Mouse (Mus musculus) forebrain, postnatal 0 days (tissue): ENCODE results near the gene Hist2h3c1. TPM values are rescaled to one million over a fixed set of nuclear protein-coding genes. Genes with fewer than 3 reads are reported as not detected.
A peak's percentile ranks its signal among the peaks of the same experiment; 100 is the strongest.
"Not testable (repeated sequence)": the region's sequence is repeated elsewhere in the genome, so short reads cannot be mapped to it uniquely, and the experiment has no call there.

ENCODE experiments used
- ATAC-seq: fragments of 200-750 bp; cut with Nextera tagmentation; 2 replicates; pipeline ENCODE4 v1.8.0; 2017; ENCODE audit warnings: mild to moderate bottlenecking, moderate library complexity
- DNase-seq: peaks from one replicate; pipeline ENCODE4 v3.0.0-alpha.2; 2015
- H3K27ac ChIP-seq: fragments of 300-500 bp; sonication (generic); 2 replicates; pipeline ENCODE4 v1.5.1; 2014; ENCODE audit warnings: low read depth, mild to moderate bottlenecking, antibody characterized with exemption, low read length, moderate library complexity, mixed read lengths
- H3K27me3 ChIP-seq: fragments of 300-500 bp; sonication (generic); 2 replicates; pipeline ENCODE4 v1.6.1; 2014; ENCODE audit warnings: mild to moderate bottlenecking, low read length, mixed read lengths; ENCODE audit not compliant: insufficient read depth
- H3K36me3 ChIP-seq: fragments of 300-500 bp; sonication (generic); 2 replicates; pipeline ENCODE4 v1.6.1; 2014; ENCODE audit warnings: mild to moderate bottlenecking, moderate library complexity; ENCODE audit not compliant: insufficient read depth
- H3K4me1 ChIP-seq: fragments of 300-500 bp; sonication (generic); 2 replicates; pipeline ENCODE4 v1.6.1; 2014; ENCODE audit warnings: antibody characterized with exemption; ENCODE audit not compliant: insufficient read depth
- H3K4me2 ChIP-seq: fragments of 300-500 bp; sonication (generic); 2 replicates; pipeline ENCODE4 v1.6.1; 2014; ENCODE audit warnings: low read depth, mild to moderate bottlenecking, moderate library complexity
- H3K4me3 ChIP-seq: fragments of 300-500 bp; sonication (generic); 2 replicates; pipeline ENCODE4 v1.5.1; 2014; ENCODE audit warnings: low read depth, low read length, mixed read lengths
- H3K9ac ChIP-seq: fragments of 300-500 bp; sonication (generic); 2 replicates; pipeline ENCODE4 v1.6.1; 2014; ENCODE audit warnings: mild to moderate bottlenecking
- H3K9me3 ChIP-seq: fragments of 300-500 bp; sonication (generic); 2 replicates; pipeline ENCODE4 v1.6.1; 2016; ENCODE audit warnings: low read length
- CTCF ChIP-seq: sonication (generic); IDR thresholded peaks from 2 replicates; pipeline ENCODE4 v1.5.1; 2016; ENCODE audit warnings: antibody characterized with exemption, control low read depth, low read depth
- WGBS: fragments of 180-500 bp; shearing (Covaris S2); extraction: QIAGEN DNeasy Blood & Tissue Kit; methylation state at CpG from one replicate; pipeline ENCODE4 v1.1.7; 2014; 5-methylcytosine and 5-hydroxymethylcytosine counted together
- polyA plus RNA-seq: library from polyadenylated mRNA; unstranded; fragments of >200 nt; fragmentation: Nextera tagmentation; extraction: Ambion mirVana; gene quantifications from 2 replicates; pipeline ENCODE4 v1.2.1, GENCODE M21; 2015
- total RNA-seq: library from RNA; depleted of rRNA; stranded (reverse); fragments of >200 nt; gene quantifications from 2 replicates; pipeline ENCODE4 v1.2.3, GENCODE M21; 2014

Gene Hist2h3c1
- total and polyA plus RNA-seq, 2 experiments from 2014 or later: not detected

DNA sequence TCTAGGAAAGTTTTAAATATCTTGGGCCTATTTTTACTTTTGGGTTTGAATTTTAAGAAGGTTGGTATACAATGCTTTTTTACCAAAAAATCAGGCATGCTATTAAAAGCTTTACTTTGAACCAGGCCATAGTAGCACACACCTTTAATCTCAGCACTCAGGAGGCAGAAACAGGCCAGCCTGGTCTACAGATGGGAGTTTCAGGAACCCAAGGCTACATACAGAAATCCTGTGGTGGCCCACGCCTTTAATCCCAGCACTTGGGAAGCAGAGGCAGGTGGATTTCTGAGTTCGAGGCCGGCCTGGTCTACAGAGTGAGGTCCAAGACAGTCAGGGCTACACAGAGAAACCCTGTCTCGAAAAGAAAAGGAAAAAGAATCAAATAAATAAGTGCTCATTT, 21.1 kb downstream of the Hist2h3c1 start:
- Histone ChIP-seq H3K9me3 (no peaks in the 10 kb centered on the region), H3K4me3 (no peak overlapping the region), H3K4me2 (no peak overlapping the region), H3K4me1 (peaks cover 4% of the 10 kb centered on the region; the same call in 1 of the 2 replicates), H3K27me3 (no peaks in the 10 kb centered on the region), H3K36me3 (no peaks in the 10 kb centered on the region), H3K27ac (no peak overlapping the region), H3K9ac (no peak overlapping the region)
- WGBS: 72% methylated on average over 4 of the region's 4 CpGs
- TF ChIP-seq CTCF: no peak
- ATAC-seq: no peak
- no peak for DNase-seq

GRCm38 (mm10) chr3:96268051-96268775, 21.7 kb downstream of the Hist2h3c1 start, which contains the start of gene Hist2h3b:
TSS of gene Hist2h3b (plus strand) at chr3:96268654.
- peak within 1 kb of the TSS; percentile 95 for H3K27ac ChIP-seq
- peak within 1 kb of the TSS; percentile 57 for H3K9ac ChIP-seq
- H3K4me2 ChIP-seq: peak within 1 kb of the TSS; percentile 85
- no peak for TF ChIP-seq CTCF
- peak within 1 kb of the TSS; percentile 55 for H3K4me3 ChIP-seq
- DNase-seq (peak; percentile 88), ATAC-seq (peak; percentile 69)
- 12% methylated on average over 28 of the region's 30 CpGs for WGBS
- H3K9me3 ChIP-seq: no peaks in the 10 kb centered on the region
- H3K36me3 ChIP-seq: no peaks in the 10 kb centered on the region
- peaks cover 4% of the 10 kb centered on the region; the same call in 1 of the 2 replicates for H3K4me1 ChIP-seq
- no peaks in the 10 kb centered on the region for H3K27me3 ChIP-seq

GRCm38 (mm10) chr3:96268776-96269378, 22.4 kb downstream of the Hist2h3c1 start:
- Histone ChIP-seq H3K4me3 (peak overlapping the region; percentile 55), H3K9ac (peak overlapping the region; percentile 57), H3K27ac (peak overlapping the region; percentile 95), H3K4me2 (peak overlapping the region; percentile 85)
- not testable (repeated sequence) for H3K36me3 ChIP-seq, DNase-seq, H3K4me1 ChIP-seq, H3K9me3 ChIP-seq, H3K27me3 ChIP-seq
- ATAC-seq: peak; percentile 19
- 0% methylated on average over 10 of the region's 44 CpGs for WGBS

DNA sequence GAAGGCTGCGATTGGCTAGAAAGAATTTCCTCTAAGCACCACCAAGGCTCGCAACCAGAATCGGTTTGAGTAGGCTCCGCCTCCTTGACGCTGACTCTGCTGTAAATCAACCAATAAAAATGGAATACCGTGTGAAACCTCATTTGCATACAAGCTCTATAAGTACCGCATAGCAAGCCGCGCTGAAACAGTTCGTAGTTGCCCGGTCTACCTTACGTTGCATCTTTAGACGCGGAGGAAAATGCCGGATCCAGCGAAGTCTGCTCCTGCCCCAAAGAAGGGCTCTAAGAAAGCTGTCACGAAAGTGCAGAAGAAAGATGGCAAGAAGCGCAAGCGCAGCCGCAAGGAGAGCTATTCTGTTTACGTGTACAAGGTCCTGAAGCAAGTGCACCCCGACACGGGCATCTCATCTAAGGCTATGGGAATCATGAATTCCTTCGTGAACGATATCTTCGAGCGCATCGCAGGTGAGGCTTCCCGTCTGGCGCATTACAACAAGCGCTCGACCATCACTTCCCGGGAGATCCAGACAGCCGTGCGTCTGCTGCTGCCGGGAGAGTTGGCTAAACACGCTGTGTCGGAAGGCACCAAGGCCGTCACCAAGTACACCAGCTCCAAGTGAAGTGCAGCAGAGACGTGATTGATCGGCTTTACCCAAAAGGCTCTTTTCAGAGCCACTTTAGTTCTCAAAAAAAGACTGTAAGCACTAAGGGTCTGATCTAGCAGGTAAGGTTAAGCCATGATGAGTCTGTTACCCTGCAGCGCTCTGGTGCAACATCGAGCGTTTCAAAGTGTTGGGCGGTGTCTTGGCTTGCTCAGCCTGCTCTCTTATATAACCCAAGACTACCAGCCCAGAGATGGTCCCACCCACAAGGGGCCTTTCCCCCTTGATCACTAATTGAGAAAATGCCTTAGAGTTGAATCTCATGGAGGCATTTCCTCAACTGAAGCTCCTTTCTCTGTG, 23.3 kb downstream of the Hist2h3c1 start, which contains the start of gene Hist2h2bb:
Gene Hist2h2bb (plus strand): TSS at position 242 of the 964 bp plus-strand sequence.
- Histone ChIP-seq H3K9ac (peak within 1 kb of the TSS; percentile 72), H3K27me3 (no peaks in the 10 kb centered on the region), H3K4me2 (peak within 1 kb of the TSS; percentile 85), H3K36me3 (no peaks in the 10 kb centered on the region), H3K4me3 (peak within 1 kb of the TSS; percentile 55), H3K27ac (peak within 1 kb of the TSS; percentile 95), H3K4me1 (0 out of 2 replicates have a peak, but pooled peaks cover 4% of the 10 kb centered on the region), H3K9me3 (no peaks in the 10 kb centered on the region)
- TF ChIP-seq CTCF: no peak
- peak; percentile 97 for ATAC-seq
- DNase-seq: peak; percentile 97
- WGBS: under 1% methylated on average over 45 of the region's 45 CpGs

DNA sequence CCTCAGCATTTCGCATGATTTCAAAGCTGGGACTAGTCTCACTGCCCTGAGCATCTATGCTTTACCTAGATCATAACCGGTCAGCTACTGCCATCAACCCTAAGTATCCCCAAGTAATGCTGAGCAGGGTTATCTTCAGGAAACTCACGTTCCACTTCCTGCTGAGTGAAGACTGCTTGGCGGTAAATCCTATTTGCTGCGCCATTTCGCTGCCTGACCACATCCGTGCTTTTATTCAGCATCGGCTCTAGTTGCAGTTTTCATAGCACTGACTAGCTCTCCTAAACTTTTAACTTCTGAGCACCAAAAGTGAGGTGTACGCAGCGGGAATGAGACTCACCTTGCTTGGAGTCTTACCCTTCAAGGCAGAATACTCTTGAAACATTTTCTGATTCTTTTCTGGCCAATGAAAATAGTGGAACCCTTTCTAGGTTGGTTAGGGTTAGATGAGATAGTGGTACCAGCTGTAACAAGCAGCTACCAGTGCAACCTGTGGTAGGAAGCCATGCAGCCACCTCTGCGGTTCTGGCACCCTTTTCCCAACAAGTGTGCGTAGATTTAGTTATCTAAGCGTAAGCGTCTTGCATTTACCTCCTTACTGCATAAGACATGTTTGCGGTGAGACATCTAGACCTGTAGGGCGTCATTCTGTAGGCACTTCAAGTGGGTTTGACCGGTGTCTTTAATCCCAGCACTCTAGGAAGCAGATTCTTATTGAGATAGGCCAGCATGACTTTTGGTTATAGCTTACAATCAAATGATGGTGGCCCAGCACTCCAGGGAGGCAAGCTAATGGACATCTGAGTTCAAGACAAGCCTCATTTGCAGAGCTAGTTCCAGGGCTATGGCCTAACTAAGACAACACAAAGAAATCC, 27.3 kb downstream of the Hist2h3c1 start:
- no peaks in the 10 kb centered on the region for H3K4me1 ChIP-seq
- no peaks in the 10 kb centered on the region for H3K9me3 ChIP-seq
- TF ChIP-seq CTCF: no peak
- DNase-seq (no peak), ATAC-seq (no peak)
- 90% methylated on average over 17 of the region's 17 CpGs for WGBS
- H3K9ac ChIP-seq: no peak overlapping the region
- H3K27me3 ChIP-seq: no peaks in the 10 kb centered on the region
- H3K27ac ChIP-seq: no peak overlapping the region
- no peak overlapping the region for H3K4me3 ChIP-seq
- H3K36me3 ChIP-seq: no peaks in the 10 kb centered on the region
- H3K4me2 ChIP-seq: no peak overlapping the region

DNA sequence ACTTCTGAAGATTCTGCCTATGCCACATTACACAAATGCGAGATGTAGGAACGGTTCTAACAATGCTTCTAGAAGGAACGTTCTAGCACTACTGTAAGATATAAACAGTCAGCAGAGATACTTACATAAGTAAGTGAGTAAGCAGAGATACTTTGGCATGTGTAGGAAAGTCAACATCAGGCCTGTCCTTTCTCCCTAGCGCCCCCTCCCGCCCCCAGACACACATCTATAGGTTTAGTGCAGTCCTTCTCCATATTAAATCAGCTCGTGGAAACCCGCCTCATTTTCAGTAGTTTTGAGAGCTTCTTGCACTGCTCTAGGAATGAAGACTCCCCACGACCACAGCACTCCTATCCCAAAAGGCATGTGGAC, 30.9 kb downstream of the Hist2h3c1 start:
- Histone ChIP-seq H3K9ac (peak overlapping the region; percentile 39; the same call in 1 of the 2 replicates), H3K4me2 (peak overlapping the region; percentile 71), H3K4me1 (no peaks in the 10 kb centered on the region), H3K9me3 (no peaks in the 10 kb centered on the region), H3K4me3 (peak overlapping the region; percentile 50), H3K27me3 (no peaks in the 10 kb centered on the region), H3K36me3 (no peaks in the 10 kb centered on the region), H3K27ac (peak overlapping the region; percentile 45; the same call in 1 of the 2 replicates)
- DNase-seq: no peak
- ATAC-seq: no peak; the same call in 1 of the 2 replicates
- no peak for TF ChIP-seq CTCF
- 12% methylated on average over 8 of the region's 8 CpGs for WGBS
